Mouse (Mus musculus): Measurements from ENCODE around the gene Lrrc55. TPM values are rescaled to one million over a fixed set of nuclear protein-coding genes. Genes with fewer than 3 reads are reported as not detected.

Gene Lrrc55
- total and polyA plus RNA-seq, 3 experiments: not detected

GRCm38 (mm10) chr2:85123869-85124535, 73.0 kb downstream of the Lrrc55 start:
- H3K4me1 ChIP-seq (ENCODE audit: control insufficient read depth in 1 of 2, insufficient read depth in 2 of 2, low read length in 2 of 2): no peaks in the 10 kb centered on the region
- H3K27me3 ChIP-seq (ENCODE audit: control insufficient read depth in 1 of 2, insufficient read depth in 2 of 2, low read length in 2 of 2): peaks cover 0 to 2% of the 10 kb centered on the region in 2 experiments; a peak in 2 of 4 replicates
- H3K27ac ChIP-seq (ENCODE audit: control insufficient read depth, low read depth, low read length): no peak overlapping the region
- H3K9me3 ChIP-seq (replicated peaks; ENCODE audit: insufficient read depth, low read length): no peaks in the 10 kb centered on the region
- DNase-seq (ENCODE audit: low read depth, low spot score): peak; percentile 62
- no peaks in the 10 kb centered on the region for H3K79me2 ChIP-seq (ENCODE audit: control insufficient read depth, insufficient read depth, low read length, poor library complexity)
- no peak overlapping the region for H3K9ac ChIP-seq (ENCODE audit: control insufficient read depth, low read depth, low read length, poor library complexity, severe bottlenecking)
- H3K4me3 ChIP-seq (ENCODE audit: control insufficient read depth in 1 of 2, insufficient read depth in 1 of 2, low read depth in 2 of 2, low read length in 2 of 2): no peak overlapping the region
- TF ChIP-seq RAD21 (IDR thresholded peaks at IDR 0.05; ENCODE audit: low read depth, low read length) (peak; percentile 58), ZMIZ1 (IDR thresholded peaks at IDR 0.05; ENCODE audit: low read depth, low read length) (no peak), SMC3 (IDR thresholded peaks at IDR 0.05; ENCODE audit: low read depth, low read length) (peak; percentile 70), CTCF (IDR thresholded peaks at IDR 0.05 in 2 of 3, conservative IDR thresholded peaks at IDR 0.05 in 1 of 3; ENCODE audit: control insufficient read depth in 1 of 3, insufficient read depth in 1 of 3, low read depth in 2 of 3, low read length in 3 of 3, poor library complexity in 1 of 3, severe bottlenecking in 1 of 3) (peak; percentile 65 to 77 (median 67))
- no peaks in the 10 kb centered on the region for H3K36me3 ChIP-seq (ENCODE audit: control insufficient read depth in 1 of 2, insufficient read depth in 2 of 2, low read length in 2 of 2)

- DNase-seq (ENCODE audit: low read depth, low spot score): peak; percentile 74
- Histone ChIP-seq H3K4me3 (ENCODE audit: control insufficient read depth in 1 of 2, insufficient read depth in 1 of 2, low read depth in 2 of 2, low read length in 2 of 2) (no peak overlapping the region), H3K9ac (ENCODE audit: control insufficient read depth, low read depth, low read length, poor library complexity, severe bottlenecking) (no peak overlapping the region), H3K27ac (ENCODE audit: control insufficient read depth, low read depth, low read length) (no peak overlapping the region), H3K9me3 (replicated peaks; ENCODE audit: insufficient read depth, low read length) (no peaks in the 10 kb centered on the region), H3K27me3 (ENCODE audit: control insufficient read depth in 1 of 2, insufficient read depth in 2 of 2, low read length in 2 of 2) (peaks cover 0 to 2% of the 10 kb centered on the region in 2 experiments; a peak in 2 of 4 replicates), H3K36me3 (ENCODE audit: control insufficient read depth in 1 of 2, insufficient read depth in 2 of 2, low read length in 2 of 2) (no peaks in the 10 kb centered on the region), H3K79me2 (ENCODE audit: control insufficient read depth, insufficient read depth, low read length, poor library complexity) (no peaks in the 10 kb centered on the region), H3K4me1 (ENCODE audit: control insufficient read depth in 1 of 2, insufficient read depth in 2 of 2, low read length in 2 of 2) (no peaks in the 10 kb centered on the region)
- TF ChIP-seq CTCF (IDR thresholded peaks at IDR 0.05 in 2 of 3, conservative IDR thresholded peaks at IDR 0.05 in 1 of 3; ENCODE audit: control insufficient read depth in 1 of 3, insufficient read depth in 1 of 3, low read depth in 2 of 3, low read length in 3 of 3, poor library complexity in 1 of 3, severe bottlenecking in 1 of 3): peak; percentile 61 to 92 (median 66)
- TF ChIP-seq ZC3H11A (IDR thresholded peaks at IDR 0.05; ENCODE audit: low read depth, low read length): peak; percentile 79
- TF ChIP-seq USF2 (IDR thresholded peaks at IDR 0.05; ENCODE audit: borderline replicate concordance in 1 of 2, insufficient read depth in 1 of 2, low read depth in 1 of 2, low read length in 2 of 2): no peak
- TF ChIP-seq TCF12 (IDR thresholded peaks at IDR 0.05; ENCODE audit: low read depth, low read length): no peak
- TF ChIP-seq MEF2A (IDR thresholded peaks at IDR 0.05; ENCODE audit: extremely low read depth, insufficient replicate concordance, low read depth, low read length, poor library complexity, severe bottlenecking): no peak
- no peak for TF ChIP-seq TBP (IDR thresholded peaks at IDR 0.05; ENCODE audit: low read depth, low read length)
- peak; percentile 92 for TF ChIP-seq SMC3 (IDR thresholded peaks at IDR 0.05; ENCODE audit: low read depth, low read length)
- TF ChIP-seq RAD21 (IDR thresholded peaks at IDR 0.05; ENCODE audit: low read depth, low read length): peak; percentile 97
Observed at GRCm38 (mm10) chr2:85123187-85123868, 73.7 kb downstream of the Lrrc55 start.

Other genes with a start within 250 kb of the Lrrc55 start
- gene Prg2, start 216.7 kb downstream of the Lrrc55 start, total RNA-seq (2012; rRNA removed): 0.42 TPM in 1 of 2 replicates, not detected in the other
- gene Prg2, start 216.7 kb downstream of the Lrrc55 start, polyA plus RNA-seq (2012; ENCODE audit: insufficient read depth in 1 of 2, insufficient read length in 2 of 2, low read depth in 1 of 2, low replicate concordance in 2 of 2, missing spikeins in 1 of 2): under 1 TPM in 1 of 2 experiments, not detected in 1; 0.17 TPM
- gene Prg3, start 209.0 kb downstream of the Lrrc55 start, total RNA-seq (2012; rRNA removed): not detected in 2 replicates
- gene Prg3, start 209.0 kb downstream of the Lrrc55 start, polyA plus RNA-seq (2012; ENCODE audit: insufficient read depth in 1 of 2, insufficient read length in 2 of 2, low read depth in 1 of 2, low replicate concordance in 2 of 2, missing spikeins in 1 of 2): not detected
- gene Ssrp1, start 160.0 kb downstream of the Lrrc55 start, total RNA-seq (2012; rRNA removed): 239 and 256 TPM in 2 replicates
- 100 to 1,000 TPM; 420 to 875 TPM for gene Ssrp1, start 160.0 kb downstream of the Lrrc55 start, polyA plus RNA-seq (2012; ENCODE audit: insufficient read depth in 1 of 2, insufficient read length in 2 of 2, low read depth in 1 of 2, low replicate concordance in 2 of 2, missing spikeins in 1 of 2)
- 0.26 TPM in 1 of 2 replicates, not detected in the other for gene P2rx3, start 159.7 kb downstream of the Lrrc55 start, total RNA-seq (2012; rRNA removed)
- gene P2rx3, start 159.7 kb downstream of the Lrrc55 start, polyA plus RNA-seq (2012; ENCODE audit: insufficient read depth in 1 of 2, insufficient read length in 2 of 2, low read depth in 1 of 2, low replicate concordance in 2 of 2, missing spikeins in 1 of 2): under 1 TPM in 1 of 2 experiments, not detected in 1; 0.36 TPM
- gene Tnks1bp1, start 149.2 kb downstream of the Lrrc55 start, total RNA-seq (2012; rRNA removed): 5.5 and 5.9 TPM in 2 replicates
- gene Tnks1bp1, start 149.2 kb downstream of the Lrrc55 start, polyA plus RNA-seq (2012; ENCODE audit: insufficient read depth in 1 of 2, insufficient read length in 2 of 2, low read depth in 1 of 2, low replicate concordance in 2 of 2, missing spikeins in 1 of 2): 1 to 10 TPM in 1 of 2 experiments, not detected in 1; 9.9 TPM
- not detected in 2 replicates for gene Aplnr, start 61.0 kb downstream of the Lrrc55 start, total RNA-seq (2012; rRNA removed)
- gene Aplnr, start 61.0 kb downstream of the Lrrc55 start, polyA plus RNA-seq (2012; ENCODE audit: insufficient read depth in 1 of 2, insufficient read length in 2 of 2, low read depth in 1 of 2, low replicate concordance in 2 of 2, missing spikeins in 1 of 2): not detected
- gene Olfr987, start 142.1 kb upstream of the Lrrc55 start, total RNA-seq (2012; rRNA removed): not detected in 2 replicates
- not detected for gene Olfr987, start 142.1 kb upstream of the Lrrc55 start, polyA plus RNA-seq (2012; ENCODE audit: insufficient read depth in 1 of 2, insufficient read length in 2 of 2, low read depth in 1 of 2, low replicate concordance in 2 of 2, missing spikeins in 1 of 2)
- gene Olfr988, start 166.0 kb upstream of the Lrrc55 start, total RNA-seq (2012; rRNA removed): not detected in 2 replicates
- gene Olfr988, start 166.0 kb upstream of the Lrrc55 start, polyA plus RNA-seq (2012; ENCODE audit: insufficient read depth in 1 of 2, insufficient read length in 2 of 2, low read depth in 1 of 2, low replicate concordance in 2 of 2, missing spikeins in 1 of 2): not detected
- gene Olfr992, start 212.3 kb upstream of the Lrrc55 start, total RNA-seq (2012; rRNA removed): not detected in 2 replicates
- not detected for gene Olfr992, start 212.3 kb upstream of the Lrrc55 start, polyA plus RNA-seq (2012; ENCODE audit: insufficient read depth in 1 of 2, insufficient read length in 2 of 2, low read depth in 1 of 2, low replicate concordance in 2 of 2, missing spikeins in 1 of 2)
- gene Olfr993, start 217.7 kb upstream of the Lrrc55 start, total RNA-seq (2012; rRNA removed): not detected in 2 replicates
- gene Olfr993, start 217.7 kb upstream of the Lrrc55 start, polyA plus RNA-seq (2012; ENCODE audit: insufficient read depth in 1 of 2, insufficient read length in 2 of 2, low read depth in 1 of 2, low replicate concordance in 2 of 2, missing spikeins in 1 of 2): not detected
- not detected in 2 replicates for gene Olfr994, start 239.3 kb upstream of the Lrrc55 start, total RNA-seq (2012; rRNA removed)
- gene Olfr994, start 239.3 kb upstream of the Lrrc55 start, polyA plus RNA-seq (2012; ENCODE audit: insufficient read depth in 1 of 2, insufficient read length in 2 of 2, low read depth in 1 of 2, low replicate concordance in 2 of 2, missing spikeins in 1 of 2): not detected
- not detected in 2 replicates for gene Olfr995, start 246.4 kb upstream of the Lrrc55 start, total RNA-seq (2012; rRNA removed)
- gene Olfr995, start 246.4 kb upstream of the Lrrc55 start, polyA plus RNA-seq (2012; ENCODE audit: insufficient read depth in 1 of 2, insufficient read length in 2 of 2, low read depth in 1 of 2, low replicate concordance in 2 of 2, missing spikeins in 1 of 2): not detected